ENCODE assay signal across 18 mouse cellular contexts in genomic region chr5:53941322-53942024, GRCm38 (mm10). TPM values are rescaled to one million over a fixed set of nuclear protein-coding genes. Genes with fewer than 3 reads are reported as not detected.
A peak's percentile ranks its signal among the peaks of the same experiment; 100 is the strongest.
DNase-seq lines count a peak whose midpoint lies in the region; ATAC-seq and TF ChIP-seq lines count a peak whose summit lies in the region.
"Had no signal": no experiment of that assay in that cellular context is flagged by ENCODE, and none has a peak within 500 bp of the region (broad histone marks: within the 10 kb centered on the region; RNA-seq: fewer than 3 reads in every experiment).

No protein-coding gene starts in this region.

- peak; percentile 51; the same call in 1 of the 2 replicates for ATAC-seq in hindbrain, postnatal 0 days
- ATAC-seq in hindbrain, embryonic 13.5 days (ENCODE audit: low FRiP score), result no peak
- peak; percentile 69 for ATAC-seq in intestine, embryonic 16.5 days
- ATAC-seq: activated CD4-positive, CD25-positive, alpha-beta regulatory T cell, adult 4 months; inflammation-experienced regulatory T-cells, adult 6 months; lung, postnatal 0 days had no signal

- no peaks in the 10 kb centered on the region for H3K9me3 ChIP-seq in hindbrain, postnatal 0 days (ENCODE audit: low read length)
- H3K9me3 ChIP-seq in hindbrain, embryonic 13.5 days, result no peaks in the 10 kb centered on the region
- H3K9me3 ChIP-seq in intestine, embryonic 16.5 days (ENCODE audit: control insufficient read depth, low read length), result no peaks in the 10 kb centered on the region
- H3K9me3 ChIP-seq: embryonic facial prominence, embryonic 12.5 days; neural tube, embryonic 13.5 days had no signal

- H3K27me3 ChIP-seq in hindbrain, postnatal 0 days (ENCODE audit: insufficient read depth, low read length), result no peaks in the 10 kb centered on the region
- H3K27me3 ChIP-seq in hindbrain, embryonic 13.5 days, result no peaks in the 10 kb centered on the region
- H3K27me3 ChIP-seq in intestine, embryonic 16.5 days (replicated peaks; ENCODE audit: control insufficient read depth, insufficient read depth, low read length), result no peaks in the 10 kb centered on the region
- H3K27me3 ChIP-seq: CH12.LX; embryonic facial prominence, embryonic 12.5 days; neural tube, embryonic 13.5 days had no signal

- H3K9ac ChIP-seq in hindbrain, postnatal 0 days (replicated peaks; ENCODE audit: low read length), result no peak overlapping the region
- H3K9ac ChIP-seq in hindbrain, embryonic 13.5 days, result no peak overlapping the region
- H3K9ac ChIP-seq in intestine, embryonic 16.5 days (ENCODE audit: low read depth, low read length), result no peak overlapping the region
- H3K9ac ChIP-seq: embryonic facial prominence, embryonic 12.5 days; liver, embryonic 14.5 days; neural tube, embryonic 13.5 days had no signal

- H3K4me1 ChIP-seq in hindbrain, postnatal 0 days (ENCODE audit: insufficient read depth, low read length), result no peaks in the 10 kb centered on the region
- H3K4me1 ChIP-seq in hindbrain, embryonic 13.5 days (replicated peaks), result no peaks in the 10 kb centered on the region
- no peaks in the 10 kb centered on the region; the same call in 1 of the 2 replicates for H3K4me1 ChIP-seq in intestine, embryonic 16.5 days (ENCODE audit: control insufficient read depth, insufficient read depth, low read length)
- H3K4me1 ChIP-seq: embryonic facial prominence, embryonic 12.5 days; neural tube, embryonic 13.5 days had no signal

- WGBS in hindbrain, postnatal 0 days, result 48% methylated on average over 11 of the region's 11 CpGs
- 67% methylated on average over 11 of the region's 11 CpGs for WGBS in hindbrain, embryonic 13.5 days
- WGBS in intestine, embryonic 16.5 days, result 49% methylated on average over 11 of the region's 11 CpGs

- no peak overlapping the region for H3K4me3 ChIP-seq in hindbrain, postnatal 0 days (ENCODE audit: low read length)
- H3K4me3 ChIP-seq in hindbrain, embryonic 13.5 days, result no peak overlapping the region
- no peak overlapping the region for H3K4me3 ChIP-seq in intestine, embryonic 16.5 days (ENCODE audit: low read length)
- H3K4me3 ChIP-seq: embryonic facial prominence, embryonic 12.5 days; neural tube, embryonic 13.5 days had no signal

- peak; percentile 48 to 50 for DNase-seq in cerebellum, postnatal 14 days
- DNase-seq in cerebellum, adult 8-10 months, result no peak
- peak; percentile 38 for DNase-seq in hindbrain, postnatal 0 days (ENCODE audit: low spot score)
- DNase-seq in mesoderm, embryonic 11.5 days (ENCODE audit: low read depth, low spot score), result peak; percentile 15
- no peak for DNase-seq in ovary, postnatal 14 days (ENCODE audit: low spot score)
- DNase-seq in right cerebral cortex, postnatal 4 days, result no peak
- DNase-seq: adrenal gland, postnatal 36 days; thymus, postnatal 25 days had no signal

- H3K27ac ChIP-seq in hindbrain, postnatal 0 days, result no peak overlapping the region
- H3K27ac ChIP-seq in hindbrain, embryonic 13.5 days, result no peak overlapping the region
- H3K27ac ChIP-seq in intestine, embryonic 16.5 days (ENCODE audit: low read length), result no peak overlapping the region
- H3K27ac ChIP-seq: embryonic facial prominence, embryonic 12.5 days; liver, embryonic 14.5 days; neural tube, embryonic 13.5 days had no signal

- H3K36me3 ChIP-seq in hindbrain, postnatal 0 days (ENCODE audit: insufficient read depth, low read length), result no peaks in the 10 kb centered on the region
- no peaks in the 10 kb centered on the region for H3K36me3 ChIP-seq in hindbrain, embryonic 13.5 days
- H3K36me3 ChIP-seq in intestine, embryonic 16.5 days (ENCODE audit: control insufficient read depth, insufficient read depth, low read length), result no peaks in the 10 kb centered on the region
- H3K36me3 ChIP-seq: embryonic facial prominence, embryonic 12.5 days; neural tube, embryonic 13.5 days had no signal

- no peak overlapping the region for H3K4me2 ChIP-seq in hindbrain, postnatal 0 days (ENCODE audit: low read depth, low read length)
- no peak overlapping the region for H3K4me2 ChIP-seq in hindbrain, embryonic 13.5 days
- no peak overlapping the region for H3K4me2 ChIP-seq in intestine, embryonic 16.5 days (ENCODE audit: low read depth, low read length)
- H3K4me2 ChIP-seq: embryonic facial prominence, embryonic 12.5 days; heart, embryonic 11.5 days; neural tube, embryonic 13.5 days had no signal

- TF ChIP-seq CTCF in hindbrain, postnatal 0 days (IDR thresholded peaks at IDR 0.05; ENCODE audit: low read depth), result no peak

RNA-seq across cellular contexts. Expression of gene Stim2, which starts 56.8 kb away (rescaled TPM):
- total RNA-seq in hindbrain, postnatal 0 days (2014; rRNA removed), result 30.6 and 30.9 TPM in 2 replicates
- 32.6 and 33.3 TPM in 2 replicates for polyA plus RNA-seq in hindbrain, postnatal 0 days (2015; fragmentation: Nextera tagmentation; extraction: Ambion mirVana)
- polyA plus RNA-seq in hindbrain, embryonic 13.5 days (2015; fragmentation: Nextera tagmentation; extraction: Ambion mirVana), result 24.1 and 25.8 TPM in 2 replicates
- 9.8 and 13.3 TPM in 2 replicates for polyA plus RNA-seq in intestine, embryonic 16.5 days (2015; fragmentation: Nextera tagmentation; extraction: Ambion mirVana)

Comparison
In these comparisons a context has a peak if more than half of its experiments do, and no peak if none do; other contexts are left out.
1. DNase-seq: peak in cerebellum, postnatal 14 days (2 of 2), hindbrain, postnatal 0 days (single experiment) and mesoderm, embryonic 11.5 days (single experiment); none in cerebellum, adult 8-10 months (single experiment), ovary, postnatal 14 days (single experiment) and right cerebral cortex, postnatal 4 days (single experiment).